27 mouse cellular contexts compared by ENCODE assay signal in genomic region chr13:102963471-102963870, GRCm38 (mm10).
"Had no signal": no experiment of that assay in that cellular context is flagged by ENCODE, and none has a peak within 500 bp of the region (broad histone marks: within the 10 kb centered on the region; RNA-seq: fewer than 3 reads in every experiment).

No protein-coding gene starts in this region.

- H3K4me3 ChIP-seq: heart, adult 2 months; hindbrain, embryonic 10.5 days; hindbrain, embryonic 12.5 days; kidney, embryonic 15.5 days; left cerebral cortex, adult 2 months; limb, embryonic 13.5 days; limb, embryonic 15.5 days; liver, embryonic 12.5 days had no signal

- DNase-seq: gastrocnemius, postnatal 14 days; gastrocnemius, postnatal 36 days; heart, adult 11 months; heart, adult 2 months; heart, postnatal 10 days; heart, postnatal 4 days; kidney, adult 11 months; kidney, adult 2 months; kidney, adult 9 months; kidney, postnatal 14 days; kidney, postnatal 36 days; layer of hippocampus, adult 9-11 months; layer of hippocampus, postnatal 36 days; left cerebral cortex, postnatal 4 days had no signal

- H3K4me2 ChIP-seq: heart, embryonic 11.5 days; hindbrain, embryonic 12.5 days; hindbrain, embryonic 14.5 days; kidney, embryonic 15.5 days; limb, embryonic 13.5 days; limb, embryonic 15.5 days; liver, embryonic 12.5 days had no signal

- H3K36me3 ChIP-seq: hindbrain, embryonic 10.5 days; hindbrain, embryonic 12.5 days; kidney, embryonic 15.5 days; limb, embryonic 13.5 days; limb, embryonic 15.5 days; liver, embryonic 12.5 days had no signal

- H3K9ac ChIP-seq: hindbrain, embryonic 12.5 days; hindbrain, embryonic 14.5 days; kidney, embryonic 15.5 days; limb, embryonic 13.5 days; limb, embryonic 15.5 days; liver, embryonic 12.5 days; liver, embryonic 14.5 days had no signal

- H3K4me1 ChIP-seq: hindbrain, embryonic 10.5 days; liver, embryonic 12.5 days had no signal

- ATAC-seq: hindbrain, embryonic 16.5 days; intestine, embryonic 16.5 days; liver, embryonic 12.5 days had no signal

- H3K27me3 ChIP-seq: hindbrain, embryonic 12.5 days; limb, embryonic 15.5 days; liver, embryonic 12.5 days had no signal

- H3K27ac ChIP-seq: heart, adult 2 months; hindbrain, embryonic 10.5 days; hindbrain, embryonic 12.5 days; hindbrain, embryonic 14.5 days; kidney, embryonic 15.5 days; kidney, postnatal 0 days; left cerebral cortex, adult 2 months; limb, embryonic 13.5 days; limb, embryonic 15.5 days; liver, embryonic 12.5 days; liver, embryonic 14.5 days had no signal

- H3K9me3 ChIP-seq: hindbrain, embryonic 10.5 days; hindbrain, embryonic 12.5 days; kidney, embryonic 15.5 days; limb, embryonic 13.5 days; limb, embryonic 15.5 days; liver, embryonic 12.5 days had no signal
